Mouse (Mus musculus) CH12.LX (cell line): ENCODE results near the gene Plekha7. TPM values are rescaled to one million over a fixed set of nuclear protein-coding genes. Genes with fewer than 3 reads are reported as not detected.

Experiments used
- DNase-seq: peaks from one replicate; pipeline ENCODE4 v3.0.0-alpha.2; 2013; ENCODE audit errors: extremely low read depth
- H3K27ac ChIP-seq: 2 replicates; pipeline ENCODE4 v1.5.1; 2012; ENCODE audit warnings: low read depth, mild to moderate bottlenecking, control low read depth, moderate library complexity; ENCODE audit not compliant: insufficient read depth
- H3K27me3 ChIP-seq: replicated peaks from 2 replicates; pipeline ENCODE3; 2012; ENCODE audit warnings: inconsistent platforms
- H3K36me3 ChIP-seq, 2 experiments: replicated peaks in 1 of 2; 2 replicates each; pipeline versions ENCODE3 to v1.6.1; 2012; ENCODE audit warnings: inconsistent platforms in 1 of 2, low read length in 1 of 2, mild to moderate bottlenecking in 1 of 2, mixed read lengths in 1 of 2, moderate library complexity in 1 of 2; ENCODE audit not compliant: control insufficient read depth in 1 of 2, insufficient read depth in 1 of 2
- H3K4me1 ChIP-seq, 2 experiments: 2 replicates each; pipeline ENCODE4 v1.6.1; 2012; ENCODE audit warnings: inconsistent platforms in 1 of 2, moderate library complexity in 1 of 2; ENCODE audit not compliant: insufficient read depth in 2 of 2, control insufficient read depth in 1 of 2
- H3K4me2 ChIP-seq: 2 replicates; pipeline ENCODE4 v1.6.1; 2012; ENCODE audit warnings: low read depth, mild to moderate bottlenecking, control low read depth; ENCODE audit not compliant: poor library complexity, insufficient read depth, severe bottlenecking
- H3K4me3 ChIP-seq, 3 experiments: fragments of 150-350 bp in 1 of 3; sonication (generic) in 1 of 3; replicated peaks in 1 of 3; 2 replicates each; pipeline versions ENCODE3 to v1.5.1; 2011 to 2012; ENCODE audit warnings: low read depth in 2 of 3, low read length in 2 of 3, mild to moderate bottlenecking in 2 of 3, moderate library complexity in 2 of 3, control low read depth in 1 of 3, improper control_type of control experiment in 1 of 3, inconsistent platforms in 1 of 3, mixed read lengths in 1 of 3; ENCODE audit not compliant: poor library complexity in 1 of 3
- H3K79me2 ChIP-seq: replicated peaks from 2 replicates; pipeline ENCODE4 v1.6.1; 2012; ENCODE audit warnings: mild to moderate bottlenecking, moderate library complexity; ENCODE audit not compliant: control insufficient read depth, poor library complexity, insufficient read depth, severe bottlenecking; ENCODE audit errors: extremely low read depth
- H3K9ac ChIP-seq: 2 replicates; pipeline ENCODE4 v1.6.1; 2012; ENCODE audit warnings: low read depth, mild to moderate bottlenecking, control low read depth, moderate library complexity; ENCODE audit not compliant: insufficient read depth
- H3K9me3 ChIP-seq: replicated peaks from 2 replicates; pipeline ENCODE3; 2012; ENCODE audit warnings: low read length, inconsistent platforms, mixed read lengths
- CHD1 ChIP-seq: IDR thresholded peaks from 2 replicates; pipeline ENCODE4 v1.6.1; 2012; ENCODE audit warnings: low read depth, low read length, improper control_type of control experiment, inconsistent platforms
- CTCF ChIP-seq, 2 experiments: IDR thresholded peaks in 1 of 2; conservative IDR thresholded peaks in 1 of 2; 2 replicates each; pipeline ENCODE4 v1.5.1; 2011 to 2012; ENCODE audit warnings: low read depth in 2 of 2, low read length in 2 of 2, improper control_type of control experiment in 1 of 2, inconsistent platforms in 1 of 2, mild to moderate bottlenecking in 1 of 2, moderate library complexity in 1 of 2
- ELF1 ChIP-seq: IDR thresholded peaks from 2 replicates; pipeline ENCODE4 v1.6.1; 2014; ENCODE audit warnings: low read depth, mild to moderate bottlenecking, inconsistent platforms, low read length, improper control_type of control experiment
- GABPA ChIP-seq: IDR thresholded peaks from 2 replicates; pipeline ENCODE4 v1.6.1; 2012; ENCODE audit warnings: low read depth, low read length, improper control_type of control experiment, inconsistent platforms; ENCODE audit not compliant: insufficient replicate concordance
- JUN ChIP-seq: IDR thresholded peaks from 2 replicates; pipeline ENCODE4 v1.6.1; 2011; ENCODE audit warnings: low read depth, mild to moderate bottlenecking, low read length, improper control_type of control experiment, moderate library complexity; ENCODE audit not compliant: insufficient read depth
- KAT2A ChIP-seq: IDR thresholded peaks from 2 replicates; pipeline ENCODE4 v1.6.1; 2012; ENCODE audit warnings: low read length, improper control_type of control experiment, inconsistent platforms; ENCODE audit not compliant: insufficient replicate concordance
- MAX ChIP-seq: IDR thresholded peaks from 2 replicates; pipeline ENCODE4 v1.6.1; 2011; ENCODE audit warnings: low read length, improper control_type of control experiment
- MYC ChIP-seq: IDR thresholded peaks from 2 replicates; pipeline ENCODE4 v1.6.1; 2011; ENCODE audit warnings: low read depth, mild to moderate bottlenecking, improper control_type of control experiment, low read length
- NELFE ChIP-seq: IDR thresholded peaks from 2 replicates; pipeline ENCODE4 v1.6.1; 2011; ENCODE audit warnings: low read depth, low read length, improper control_type of control experiment
- NRF1 ChIP-seq: IDR thresholded peaks from 2 replicates; pipeline ENCODE4 v1.6.1; 2014; ENCODE audit warnings: low read depth, mild to moderate bottlenecking, inconsistent platforms, low read length, improper control_type of control experiment, moderate library complexity
- RAD21 ChIP-seq: IDR thresholded peaks from 2 replicates; pipeline ENCODE4 v1.6.1; 2011; ENCODE audit warnings: low read depth, mild to moderate bottlenecking, low read length, improper control_type of control experiment, moderate library complexity
- SMC3 ChIP-seq: IDR thresholded peaks from 2 replicates; pipeline ENCODE4 v1.6.1; 2011; ENCODE audit warnings: low read depth, low read length, improper control_type of control experiment
- TBP ChIP-seq: conservative IDR thresholded peaks from 2 replicates; pipeline ENCODE4 v1.6.1; 2011; ENCODE audit warnings: low read depth, low read length, improper control_type of control experiment
- TCF12 ChIP-seq: IDR thresholded peaks from 2 replicates; pipeline ENCODE4 v1.6.1; 2014; ENCODE audit warnings: low read depth, mild to moderate bottlenecking, inconsistent platforms, low read length, improper control_type of control experiment
- USF1 ChIP-seq: IDR thresholded peaks from 2 replicates; pipeline ENCODE4 v1.6.1; 2014; ENCODE audit warnings: low read depth, mild to moderate bottlenecking, inconsistent platforms, low read length, improper control_type of control experiment
- USF2 ChIP-seq: conservative IDR thresholded peaks from 2 replicates; pipeline ENCODE4 v1.6.1; 2011; ENCODE audit warnings: low read depth, low read length, improper control_type of control experiment
- ZMIZ1 ChIP-seq: IDR thresholded peaks from 2 replicates; pipeline ENCODE4 v1.6.1; 2012; ENCODE audit warnings: low read depth, mild to moderate bottlenecking, inconsistent platforms, low read length, improper control_type of control experiment
- ZNF384 ChIP-seq: IDR thresholded peaks from 2 replicates; pipeline ENCODE4 v1.6.1; 2012; ENCODE audit warnings: low read depth, low read length, improper control_type of control experiment, inconsistent platforms
- dilution Hi-C: fragments of 300-500 bp; cut with MboI; formaldehyde crosslinking; loops from 2 replicates; pipeline ENCODE4 v1.14.3; 2020; ENCODE audit warnings: low sequenced_read_pairs; ENCODE audit not compliant: extremely low pct_unique_long_range_greater_than_20kb, extremely low pct_ligation_motif_present
- in situ Hi-C: fragments of 300-500 bp; cut with MboI; formaldehyde crosslinking; loops from 3 replicates; pipeline ENCODE4 v1.14.3; 2019; ENCODE audit warnings: low sequenced_read_pairs, low pct_ligation_motif_present, low pct_unique_long_range_greater_than_20kb, mixed read lengths
- polyA plus RNA-seq: library from polyadenylated mRNA; unstranded; fragments of >175 nt; gene quantifications from 2 replicates; pipeline ENCODE4 v1.2.1, GENCODE M21; 2012; ENCODE audit warnings: low read depth; ENCODE audit not compliant: insufficient read length
- total RNA-seq, 2 experiments: library from RNA; depleted of rRNA; stranded (reverse); fragments of 300-350 nt in 1 of 2; fragments of >200 nt in 1 of 2; gene quantifications; 2 replicates each; pipeline ENCODE4 v1.2.3; 2012 to 2014

The Plekha7 gene
- total and polyA plus RNA-seq, 3 experiments = 0.59 to 1.5 (median 1.0) TPM

DNA sequence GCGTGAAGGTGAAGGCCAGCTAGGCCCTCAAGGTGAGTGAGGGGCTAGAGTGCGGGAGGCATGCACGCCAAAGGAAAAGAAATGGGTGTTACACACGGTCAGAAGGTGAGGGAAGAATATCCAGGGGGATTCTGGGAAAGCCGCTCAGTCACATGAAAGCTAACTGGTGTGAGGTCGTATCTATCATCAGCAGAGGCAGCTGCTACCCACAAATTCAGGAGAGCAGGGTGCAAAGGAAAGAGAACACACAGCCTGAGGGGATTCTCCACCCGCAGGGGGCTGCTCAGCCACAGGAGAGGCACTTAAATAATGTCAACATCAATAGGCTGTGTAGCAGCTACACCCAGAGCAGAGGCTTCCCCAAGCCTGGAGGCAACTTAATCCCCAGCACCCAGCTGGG, 44.9 kb downstream of the Plekha7 start:
- H3K27me3 ChIP-seq = no peaks in the 10 kb centered on the region
- no peaks in the 10 kb centered on the region for H3K79me2 ChIP-seq
- H3K4me3 ChIP-seq = no peak overlapping the region
- in situ Hi-C loops = no loop called here
- H3K27ac ChIP-seq = no peak overlapping the region
- TF ChIP-seq JUN = no peak
- TF ChIP-seq NELFE = no peak
- no peak for TF ChIP-seq TCF12
- TF ChIP-seq CHD1 = no peak
- TF ChIP-seq SMC3 = no peak
- TF ChIP-seq ELF1 = no peak
- TF ChIP-seq ZMIZ1 = no peak
- no peak for TF ChIP-seq USF1
- TF ChIP-seq ZNF384 = no peak
- no peak for TF ChIP-seq KAT2A
- no peak for TF ChIP-seq USF2
- TF ChIP-seq NRF1 = no peak
- TF ChIP-seq, all 38 proteins: peak for 0
- Histone ChIP-seq H3K9ac (no peak overlapping the region), H3K9me3 (no peaks in the 10 kb centered on the region), H3K4me2 (no peak overlapping the region), H3K4me1 (peaks cover 7 to 10% of the 10 kb centered on the region in 2 experiments), H3K36me3 (no peaks in the 10 kb centered on the region)
- no peak for DNase-seq
- dilution Hi-C loops = no loop called here

DNA sequence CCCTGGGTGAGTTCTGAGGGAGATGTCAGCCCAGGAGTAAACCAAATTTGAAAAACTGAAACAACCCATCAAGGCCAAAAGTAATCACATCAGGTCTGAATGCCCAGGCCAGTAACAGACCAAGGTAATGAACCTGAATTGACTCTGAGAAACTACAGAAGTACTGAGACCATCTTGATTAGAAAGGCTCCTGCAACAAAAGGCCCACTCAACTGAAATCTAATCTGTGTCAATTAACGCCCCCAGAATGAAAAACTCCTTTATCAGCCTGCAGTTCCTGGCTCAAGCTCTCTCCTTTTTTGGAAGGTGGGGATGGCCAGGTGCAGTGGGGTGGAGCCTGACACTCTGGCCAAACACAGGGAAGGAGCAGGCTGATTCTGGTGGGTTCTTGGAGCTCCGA, 45.7 kb downstream of the Plekha7 start:
- H3K27me3 ChIP-seq = peaks cover 2% of the 10 kb centered on the region
- dilution Hi-C loops (no loop called here), in situ Hi-C loops (no loop called here)
- H3K79me2 ChIP-seq = no peaks in the 10 kb centered on the region
- H3K36me3 ChIP-seq = no peaks in the 10 kb centered on the region
- no peaks in the 10 kb centered on the region for H3K9me3 ChIP-seq
- peaks cover 7 to 10% of the 10 kb centered on the region in 2 experiments for H3K4me1 ChIP-seq
- no peak overlapping the region for H3K4me3 ChIP-seq
- TF ChIP-seq ZMIZ1 = no peak
- TF ChIP-seq MAX = no peak
- TF ChIP-seq GABPA = no peak
- no peak overlapping the region for H3K27ac ChIP-seq
- no peak overlapping the region for H3K9ac ChIP-seq
- no peak for DNase-seq
- H3K4me2 ChIP-seq = no peak overlapping the region

GRCm38 (mm10) chr7:116262101-116262500, 46.1 kb downstream of the Plekha7 start:
- Histone ChIP-seq H3K27me3 (peaks cover 5% of the 10 kb centered on the region), H3K9ac (no peak overlapping the region), H3K79me2 (no peaks in the 10 kb centered on the region), H3K36me3 (no peaks in the 10 kb centered on the region), H3K4me1 (peaks cover 7 to 10% of the 10 kb centered on the region in 2 experiments), H3K27ac (no peak overlapping the region), H3K9me3 (no peaks in the 10 kb centered on the region), H3K4me2 (no peak overlapping the region), H3K4me3 (no peak overlapping the region)
- no peak for DNase-seq
- peak in 1 of 2 experiments; percentile 48; a peak in 2 of 4 replicates for TF ChIP-seq CTCF (conservative IDR thresholded peaks at IDR 0.05 in 1 of 2, IDR thresholded peaks at IDR 0.05 in 1 of 2; ENCODE audit: low read depth in 2 of 2, low read length in 2 of 2)
- TF ChIP-seq SMC3 = peak; percentile 38
- TF ChIP-seq TBP = no peak
- no peak for TF ChIP-seq MYC
- peak; percentile 30 for TF ChIP-seq RAD21
- in situ Hi-C loops (no loop called here), dilution Hi-C loops (no loop called here)
